Mouse (Mus musculus): ENCODE data around the gene Card6. TPM values are rescaled to one million over a fixed set of nuclear protein-coding genes. Genes with fewer than 3 reads are reported as not detected.

The Card6 gene
- polyA plus RNA-seq, 1 experiment from 2014 or later, result 1.6 TPM

Other genes with a start within 250 kb of the Card6 start
- gene Mroh2b, start 209.8 kb downstream of the Card6 start, polyA plus RNA-seq (2015; fragmentation: Nextera tagmentation; extraction: Ambion mirVana), result not detected in 2 replicates
- 0.08 TPM in 1 of 2 replicates, not detected in the other for gene C7, start 44.8 kb downstream of the Card6 start, polyA plus RNA-seq (2015; fragmentation: Nextera tagmentation; extraction: Ambion mirVana)
- gene Rpl37, start 8.1 kb upstream of the Card6 start, polyA plus RNA-seq (2015; fragmentation: Nextera tagmentation; extraction: Ambion mirVana), result 511 and 526 TPM in 2 replicates
- gene Prkaa1, start 35.3 kb upstream of the Card6 start, polyA plus RNA-seq (2015; fragmentation: Nextera tagmentation; extraction: Ambion mirVana), result 19.9 and 21.5 TPM in 2 replicates
- 36.5 and 37.8 TPM in 2 replicates for gene Ttc33, start 77.0 kb upstream of the Card6 start, polyA plus RNA-seq (2015; fragmentation: Nextera tagmentation; extraction: Ambion mirVana)
- 5.0 and 6.1 TPM in 2 replicates for gene Ptger4, start 135.6 kb upstream of the Card6 start, polyA plus RNA-seq (2015; fragmentation: Nextera tagmentation; extraction: Ambion mirVana)